Mouse (Mus musculus) cortical plate, adult 2 months (tissue): ENCODE measurements at regions not wholly inside any gene's neighbourhood (a gene's known extent, or its start where the extent isn't known, plus 50 kb on each side); places are given as distances from the start of the nearest gene placed in this dataset.

Experiments used
- H3K27ac ChIP-seq: fragments of 200-500 bp; 2 replicates; pipeline ENCODE4 v1.5.1; 2012; ENCODE audit warnings: low read length, control low read depth, inconsistent platforms; ENCODE audit not compliant: insufficient read depth
- H3K4me1 ChIP-seq: fragments of 200-500 bp; 2 replicates; pipeline ENCODE4 v1.6.1; 2011; ENCODE audit warnings: low read length; ENCODE audit not compliant: control insufficient read depth, insufficient read depth
- H3K4me3 ChIP-seq: fragments of 200-500 bp; 2 replicates; pipeline ENCODE4 v1.5.1; 2011; ENCODE audit warnings: mild to moderate bottlenecking, low read length, control low read depth; ENCODE audit not compliant: insufficient read depth
- CTCF ChIP-seq: fragments of 200-500 bp; IDR thresholded peaks from 2 replicates; pipeline ENCODE4 v1.5.1; 2011; ENCODE audit warnings: mild to moderate bottlenecking, control low read depth, low read length; ENCODE audit not compliant: insufficient read depth; ENCODE audit errors: extremely low read depth
- POLR2A ChIP-seq: fragments of 200-500 bp; IDR thresholded peaks from 2 replicates; pipeline ENCODE4 v1.6.1; 2011; ENCODE audit warnings: mild to moderate bottlenecking, low read length, control low read depth; ENCODE audit not compliant: insufficient read depth; ENCODE audit errors: extremely low read depth

DNA sequence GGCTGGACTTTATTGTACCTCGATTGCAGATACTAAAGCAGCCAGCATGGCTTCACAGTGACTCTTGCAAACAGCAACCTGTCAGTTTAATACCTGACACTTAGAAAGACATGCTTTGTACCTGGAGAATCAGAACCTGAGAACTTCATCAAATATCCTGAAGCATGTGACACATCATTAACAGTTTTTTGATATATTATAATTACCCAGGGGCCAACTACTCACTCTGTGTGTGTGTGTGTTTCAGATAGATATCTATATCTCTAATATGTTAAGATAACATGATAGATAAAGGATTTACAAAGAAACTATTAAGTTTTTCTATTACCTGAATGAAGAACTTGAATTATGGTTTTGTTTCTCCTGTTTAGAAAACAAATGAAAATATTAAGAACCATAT lies 254.5 kb downstream of the Plk2 start:
- Histone ChIP-seq H3K4me3 (no peak overlapping the region), H3K4me1 (peaks cover 2% of the 10 kb centered on the region; the same call in 1 of the 2 replicates), H3K27ac (no peak overlapping the region)
- no peak for TF ChIP-seq CTCF
- TF ChIP-seq POLR2A: no peak

- H3K27ac ChIP-seq: peak overlapping the region; percentile 77
- no peak for TF ChIP-seq CTCF
- no peak for TF ChIP-seq POLR2A
- H3K4me3 ChIP-seq: no peak overlapping the region
- H3K4me1 ChIP-seq: peaks cover 2% of the 10 kb centered on the region; the same call in 1 of the 2 replicates
Measured at GRCm38 (mm10) chr13:110649870-110650497, 255.1 kb downstream of the Plk2 start.

- H3K4me3 ChIP-seq: no peak overlapping the region
- no peak for TF ChIP-seq POLR2A
- no peak for TF ChIP-seq CTCF
- H3K4me1 ChIP-seq: peaks cover 2% of the 10 kb centered on the region; the same call in 1 of the 2 replicates
- H3K27ac ChIP-seq: peak overlapping the region; percentile 9; the same call in 1 of the 2 replicates
Measured at GRCm38 (mm10) chr13:110652201-110652600, 257.4 kb downstream of the Plk2 start.

- Histone ChIP-seq H3K4me1 (no peaks in the 10 kb centered on the region), H3K27ac (no peak overlapping the region), H3K4me3 (no peak overlapping the region)
- TF ChIP-seq CTCF: no peak
- no peak for TF ChIP-seq POLR2A
Measured at GRCm38 (mm10) chr13:110665073-110665800, 270.4 kb downstream of the Plk2 start.

DNA sequence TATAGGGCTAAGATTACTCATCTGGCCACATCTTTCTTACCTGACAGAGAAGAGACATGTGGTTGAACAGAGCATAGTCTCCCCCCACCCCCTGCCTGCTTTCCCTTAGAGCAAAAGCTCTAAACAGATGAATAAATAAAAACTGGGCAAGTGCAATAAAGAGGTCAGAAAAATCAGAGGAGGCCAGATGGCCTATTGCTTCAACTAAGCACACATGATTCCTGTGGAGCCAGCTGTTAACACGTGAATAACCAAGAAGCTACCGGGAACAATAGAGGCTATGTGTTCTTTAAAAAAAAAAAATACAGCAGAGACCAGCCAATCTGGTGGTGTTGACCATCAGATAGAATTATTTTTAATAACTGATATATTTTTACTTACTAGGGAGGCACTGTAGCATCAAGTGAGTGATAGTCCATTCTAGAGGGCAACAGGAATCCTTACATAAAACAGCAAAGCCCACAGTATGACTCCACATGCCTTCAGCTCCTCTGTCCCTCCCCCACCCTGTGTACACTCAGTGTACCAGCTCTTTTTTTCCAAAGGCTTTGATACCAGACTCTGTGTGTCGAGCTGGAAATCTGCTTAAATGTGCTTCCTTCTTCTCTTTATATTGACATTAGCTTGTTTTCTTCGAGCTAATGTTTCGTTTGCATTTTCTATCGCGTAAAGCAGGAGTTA lies 272.6 kb downstream of the Plk2 start:
- TF ChIP-seq POLR2A (no peak), CTCF (no peak)
- Histone ChIP-seq H3K4me3 (no peak overlapping the region), H3K27ac (no peak overlapping the region), H3K4me1 (no peaks in the 10 kb centered on the region)

- Histone ChIP-seq H3K27ac (peak overlapping the region; percentile 53; the same call in 1 of the 2 replicates), H3K4me3 (no peak overlapping the region), H3K4me1 (no peaks in the 10 kb centered on the region)
- TF ChIP-seq POLR2A (no peak), CTCF (no peak)
Measured at GRCm38 (mm10) chr13:110673536-110673935, 278.7 kb downstream of the Plk2 start.

DNA sequence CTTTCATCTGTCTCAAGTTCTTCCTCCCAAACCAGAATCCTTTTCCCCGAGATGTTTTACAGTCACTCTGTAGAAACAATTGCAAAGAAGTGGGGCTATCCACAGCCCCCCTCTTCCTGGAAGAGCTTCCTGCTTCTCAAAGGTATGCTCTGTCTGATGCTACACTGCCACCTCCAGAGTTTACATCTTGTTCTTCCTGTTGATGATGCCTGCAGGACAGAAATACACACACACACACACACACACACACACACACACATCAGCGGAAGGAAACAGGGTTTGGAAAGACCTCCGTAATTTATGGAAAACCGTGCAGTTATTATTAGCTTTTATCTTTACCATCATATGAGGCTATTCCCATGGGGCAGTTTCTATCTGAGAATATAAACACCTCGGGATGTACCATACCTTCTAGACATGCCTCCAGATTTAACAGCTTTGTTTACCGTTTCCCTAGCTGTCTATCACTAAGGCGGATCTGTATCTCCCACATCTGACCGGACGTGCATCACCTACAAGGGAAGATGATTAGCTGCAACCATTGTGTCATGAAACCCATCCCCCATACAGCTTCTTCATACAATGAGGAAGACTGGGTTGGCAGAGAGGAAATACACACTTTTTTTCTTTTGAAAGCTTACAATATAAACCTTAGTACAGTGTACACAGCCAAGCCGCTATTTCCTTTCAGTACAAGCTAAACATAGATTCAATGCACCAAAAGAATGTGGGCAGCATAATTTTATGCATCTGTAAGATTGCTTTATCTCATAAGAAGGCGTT lies 288.6 kb downstream of the Plk2 start:
- Histone ChIP-seq H3K27ac (peak overlapping the region; percentile 58; the same call in 1 of the 2 replicates), H3K4me3 (no peak overlapping the region), H3K4me1 (peaks cover 3% of the 10 kb centered on the region; the same call in 1 of the 2 replicates)
- no peak for TF ChIP-seq POLR2A
- no peak for TF ChIP-seq CTCF

DNA sequence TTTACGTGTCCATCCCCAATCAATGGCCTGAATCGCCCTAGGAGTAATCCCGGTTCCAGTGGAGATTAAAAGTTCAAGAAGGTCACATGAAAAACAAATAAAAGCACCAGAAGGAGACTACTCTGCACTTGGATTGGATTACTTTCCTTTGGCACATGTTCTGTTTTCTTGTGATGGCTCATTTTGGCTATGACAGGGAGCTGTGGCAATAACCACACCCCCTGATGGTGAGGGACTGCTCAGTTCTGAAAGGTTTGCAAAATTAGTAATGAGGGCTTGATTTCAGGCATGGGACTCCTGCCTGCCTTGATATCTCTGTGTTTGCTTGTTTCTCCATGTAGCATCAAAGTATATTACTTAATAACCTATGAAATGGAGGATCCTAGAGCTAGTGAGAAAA lies 293.9 kb downstream of the Plk2 start:
- TF ChIP-seq POLR2A (no peak), CTCF (no peak)
- Histone ChIP-seq H3K4me3 (no peak overlapping the region), H3K4me1 (no peaks in the 10 kb centered on the region; the same call in 1 of the 2 replicates), H3K27ac (no peak overlapping the region)
